Mouse (Mus musculus) heart, postnatal 4 days (tissue): ENCODE results near the gene Tmem170. TPM values are rescaled to one million over a fixed set of nuclear protein-coding genes. Genes with fewer than 3 reads are reported as not detected.

Experiments used
- total RNA-seq, 2 experiments: library from RNA; stranded (reverse); gene quantifications; 2 replicates each; pipeline ENCODE4 v1.2.3; 2021

Gene Tmem170
- total RNA-seq, 2 experiments from 2014 or later: 2.8 to 2.9 TPM

Other genes starting within 250 kb of the Tmem170 start
- 1 to 10 TPM; 2.7 to 3.8 TPM for gene Ldhd, start 246.4 kb downstream of the Tmem170 start, total RNA-seq
- gene Zfp1, start 233.3 kb downstream of the Tmem170 start, total RNA-seq: 10 to 100 TPM; 10.1 to 10.5 TPM
- not detected for gene Ctrb1, start 185.7 kb downstream of the Tmem170 start, total RNA-seq
- 10 to 100 TPM; 62.7 to 65.0 TPM for gene Bcar1, start 132.9 kb downstream of the Tmem170 start, total RNA-seq
- gene Cfdp1, start 22.5 kb downstream of the Tmem170 start, total RNA-seq: 10 to 100 TPM; 54.4 to 60.3 TPM
- not detected for gene Chst5, start 33.7 kb upstream of the Tmem170 start, total RNA-seq
- 1 to 10 TPM; 1.9 to 2.9 TPM for gene Tmem231, start 57.1 kb upstream of the Tmem170 start, total RNA-seq
- 100 to 1,000 TPM; 104 to 105 TPM for gene Gabarapl2, start 64.0 kb upstream of the Tmem170 start, total RNA-seq
- 1 to 10 TPM; 1.4 to 1.5 TPM for gene Adat1, start 115.6 kb upstream of the Tmem170 start, total RNA-seq
- 100 to 1,000 TPM; 100 to 105 TPM for gene Kars, start 134.6 kb upstream of the Tmem170 start, total RNA-seq
- 10 to 100 TPM; 11.3 to 12.6 TPM for gene Terf2ip, start 134.6 kb upstream of the Tmem170 start, total RNA-seq
- under 1 TPM in 1 of 2 experiments, not detected in 1; 0.33 TPM for gene Gm6793, start 138.3 kb upstream of the Tmem170 start, total RNA-seq